Mouse (Mus musculus) liver, postnatal 0 days (tissue): ENCODE measurements around the gene Irf7.

Experiments
- CTCF ChIP-seq: sonication (generic); IDR thresholded peaks from 2 replicates; pipeline ENCODE4 v1.5.1; 2016; ENCODE audit warnings: antibody characterized with exemption, low read depth
- EP300 ChIP-seq: IDR thresholded peaks from 2 replicates; pipeline ENCODE4 v1.6.1; 2016; ENCODE audit warnings: antibody characterized with exemption, low read depth, mild to moderate bottlenecking

GRCm38 (mm10) chr7:141228279-141229067 is 37.8 kb downstream of the Irf7 start, which contains the start of gene Phrf1:
- peak; percentile 89 for TF ChIP-seq EP300
- peak; percentile 100 for TF ChIP-seq CTCF
